Mouse (Mus musculus) limb, embryonic 15.5 days (tissue): ENCODE data around the gene Prdx5. TPM values are rescaled to one million over a fixed set of nuclear protein-coding genes. Genes with fewer than 3 reads are reported as not detected.
A peak's percentile ranks its signal among the peaks of the same experiment; 100 is the strongest.
"Not testable (repeated sequence)": the region's sequence is repeated elsewhere in the genome, so short reads cannot be mapped to it uniquely, and the experiment has no call there.

Source experiments
- ATAC-seq: fragments of 200-750 bp; cut with Nextera tagmentation; 2 replicates; pipeline ENCODE4 v1.8.0; 2017; ENCODE audit warnings: low read depth, moderate TSS enrichment; ENCODE audit not compliant: insufficient number of reproducible peaks, low FRiP score, low TSS enrichment
- H3K27ac ChIP-seq: fragments of 300-500 bp; sonication (generic); 2 replicates; pipeline ENCODE4 v1.5.1; 2015; ENCODE audit warnings: moderate library complexity, mild to moderate bottlenecking, inconsistent platforms
- H3K27me3 ChIP-seq: fragments of 300-500 bp; sonication (generic); 2 replicates; pipeline ENCODE4 v1.6.1; 2015; ENCODE audit warnings: inconsistent platforms
- H3K36me3 ChIP-seq: fragments of 300-500 bp; sonication (generic); 2 replicates; pipeline ENCODE4 v1.6.1; 2015; ENCODE audit warnings: inconsistent platforms
- H3K4me1 ChIP-seq: fragments of 300-500 bp; sonication (generic); 2 replicates; pipeline ENCODE4 v1.6.1; 2015; ENCODE audit warnings: inconsistent platforms
- H3K4me2 ChIP-seq: fragments of 300-500 bp; sonication (generic); 2 replicates; pipeline ENCODE4 v1.6.1; 2015; ENCODE audit warnings: mild to moderate bottlenecking, inconsistent platforms
- H3K4me3 ChIP-seq: fragments of 300-500 bp; sonication (generic); 2 replicates; pipeline ENCODE4 v1.5.1; 2015; ENCODE audit warnings: mild to moderate bottlenecking, inconsistent platforms
- H3K9ac ChIP-seq: fragments of 300-500 bp; sonication (generic); 2 replicates; pipeline ENCODE4 v1.6.1; 2015; ENCODE audit warnings: inconsistent platforms
- H3K9me3 ChIP-seq: fragments of 300-500 bp; sonication (generic); 2 replicates; pipeline ENCODE4 v1.6.1; 2016; ENCODE audit warnings: inconsistent platforms
- WGBS: fragments of 180-500 bp; shearing (Covaris S2); methylation state at CpG from one replicate; pipeline ENCODE4 v1.1.7; 2015; 5-methylcytosine and 5-hydroxymethylcytosine counted together
- polyA plus RNA-seq: library from polyadenylated mRNA; unstranded; fragments of >200 nt; fragmentation: Nextera tagmentation; extraction: Ambion mirVana; gene quantifications from 2 replicates; pipeline ENCODE4 v1.2.1, GENCODE M21; 2015

The Prdx5 gene
- polyA plus RNA-seq, 1 experiment from 2014 or later = 349 TPM

DNA sequence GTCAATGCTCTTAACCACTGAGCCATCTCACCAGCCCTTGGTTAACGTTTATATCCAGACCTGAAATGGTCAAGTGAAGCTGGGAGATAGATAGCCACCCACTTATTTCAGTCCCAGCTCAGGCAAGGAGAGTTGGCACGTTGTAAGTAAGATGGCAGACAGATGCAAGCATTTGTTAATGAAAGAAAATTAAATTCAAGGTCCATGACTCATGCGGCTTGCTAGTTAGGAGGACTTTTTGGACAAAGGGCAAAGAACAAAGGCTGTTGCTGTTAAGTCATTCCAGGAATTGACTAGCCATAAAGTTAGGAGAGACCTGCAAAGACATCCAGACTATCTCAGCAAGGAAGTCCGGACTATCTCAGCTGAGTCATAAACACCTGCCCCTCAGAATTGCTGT is 10.3 kb downstream of the Prdx5 start:
- Histone ChIP-seq H3K36me3 (peaks cover 7% of the 10 kb centered on the region; the same call in 1 of the 2 replicates), H3K4me1 (0 out of 2 replicates have a peak, but pooled peaks cover under 1% of the 10 kb centered on the region), H3K9ac (no peak overlapping the region), H3K27me3 (no peaks in the 10 kb centered on the region), H3K9me3 (no peaks in the 10 kb centered on the region), H3K27ac (no peak overlapping the region), H3K4me3 (no peak overlapping the region), H3K4me2 (no peak overlapping the region)
- ATAC-seq = no peak
- WGBS = 82% methylated on average over 4 of the region's 4 CpGs

DNA sequence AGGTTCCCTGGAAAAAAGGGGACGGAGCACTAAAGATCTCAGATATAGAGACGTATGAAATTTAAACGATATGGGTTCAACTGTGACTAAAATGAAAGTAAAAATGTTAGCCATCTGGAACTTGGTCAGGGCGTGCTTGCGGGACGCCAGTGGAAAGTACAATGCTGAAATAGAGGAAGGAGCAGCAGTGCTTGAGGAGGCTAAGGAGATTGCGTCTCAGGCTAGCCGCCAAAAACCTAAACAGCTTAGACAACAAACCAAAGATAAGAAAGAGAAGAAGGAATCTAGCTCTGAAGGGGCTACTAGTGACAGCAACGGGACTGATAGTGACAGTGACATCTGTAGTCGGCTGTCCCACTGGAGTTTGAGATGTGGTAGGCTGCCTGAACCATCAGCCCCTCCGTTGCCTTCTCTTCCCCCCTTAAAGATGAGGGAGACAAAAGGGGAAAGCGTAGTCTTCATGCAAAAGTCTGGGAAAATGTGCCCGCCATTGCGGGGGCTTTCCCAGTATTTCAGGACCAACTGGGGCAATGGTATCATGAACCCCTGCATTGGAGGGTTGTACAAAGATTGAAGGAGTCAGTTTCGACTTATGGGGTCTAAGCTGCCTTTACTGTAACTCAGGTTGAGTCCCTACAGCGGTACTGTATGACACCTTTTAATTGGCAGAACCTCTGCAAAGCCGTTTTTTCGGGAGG is 14.1 kb downstream of the Prdx5 start:
- H3K36me3 ChIP-seq, H3K9ac ChIP-seq, H3K27ac ChIP-seq, ATAC-seq, H3K27me3 ChIP-seq, H3K4me1 ChIP-seq, H3K4me3 ChIP-seq, H3K9me3 ChIP-seq, H3K4me2 ChIP-seq: not testable (repeated sequence)
- 86% methylated on average over 18 of the region's 18 CpGs for WGBS

DNA sequence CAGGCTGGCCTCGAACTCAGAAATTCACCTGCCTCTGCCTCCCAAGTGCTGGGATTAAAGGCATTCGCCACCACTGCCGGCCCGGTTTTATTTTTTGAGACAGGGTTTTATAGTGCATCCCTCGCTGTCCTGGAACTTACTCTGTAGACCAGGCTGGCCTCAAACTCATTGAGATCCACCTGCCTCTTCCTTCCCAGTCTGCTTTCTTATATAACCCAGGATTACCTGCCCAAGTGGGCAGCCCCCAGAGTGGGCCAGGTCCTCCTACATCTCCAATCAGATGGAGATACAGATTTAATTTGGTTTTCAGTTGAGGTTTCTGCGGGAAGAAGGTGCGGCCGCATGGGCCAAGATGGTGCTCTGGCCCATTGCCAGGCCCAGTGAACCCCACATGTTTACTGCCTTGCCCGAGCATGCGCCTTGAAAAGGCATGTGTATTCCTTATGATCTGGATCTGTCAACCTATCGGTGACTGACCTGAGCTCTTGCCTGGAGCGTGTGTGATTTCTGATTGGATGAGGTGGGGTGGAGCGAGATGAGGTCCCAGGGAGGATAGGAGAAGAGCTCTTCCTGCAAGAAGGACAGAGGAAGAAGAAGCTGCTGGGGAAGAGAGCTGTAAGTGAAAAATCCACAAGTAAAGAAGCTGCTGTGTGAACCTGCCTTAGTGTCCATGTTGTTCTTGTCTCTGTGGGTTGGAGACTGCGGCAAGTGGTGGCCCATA is 16.0 kb downstream of the Prdx5 start:
- Histone ChIP-seq H3K4me2 (no peak overlapping the region), H3K9me3 (no peaks in the 10 kb centered on the region), H3K36me3 (no peaks in the 10 kb centered on the region), H3K27me3 (no peaks in the 10 kb centered on the region), H3K9ac (no peak overlapping the region), H3K4me1 (no peaks in the 10 kb centered on the region; the same call in 1 of the 2 replicates), H3K4me3 (no peak overlapping the region), H3K27ac (no peak overlapping the region)
- 92% methylated on average over 14 of the region's 14 CpGs for WGBS
- ATAC-seq = no peak

DNA sequence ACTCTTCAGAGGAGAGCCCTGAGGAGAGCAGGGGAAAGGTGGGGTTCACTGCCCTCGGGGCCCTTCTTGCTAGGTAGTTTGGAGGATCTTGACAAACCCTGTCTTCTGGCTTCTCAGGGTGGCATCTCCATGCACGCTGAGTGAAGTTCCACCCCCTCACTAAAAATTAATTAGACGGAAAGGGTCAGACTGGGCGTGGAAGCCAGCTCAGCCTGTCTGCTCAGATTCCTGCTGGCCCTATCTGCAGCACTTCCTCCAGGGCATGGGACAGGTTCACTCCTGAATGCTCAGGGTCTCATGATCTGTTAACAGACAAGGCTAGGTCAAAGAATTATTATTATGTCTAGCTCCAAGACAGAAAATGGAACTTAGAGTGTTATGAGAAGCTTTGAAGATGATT is 17.4 kb downstream of the Prdx5 start:
- no peaks in the 10 kb centered on the region for H3K36me3 ChIP-seq
- H3K4me1 ChIP-seq = no peaks in the 10 kb centered on the region; the same call in 1 of the 2 replicates
- H3K9me3 ChIP-seq = no peaks in the 10 kb centered on the region
- H3K4me3 ChIP-seq = no peak overlapping the region
- no peak overlapping the region for H3K27ac ChIP-seq
- H3K4me2 ChIP-seq = no peak overlapping the region
- H3K9ac ChIP-seq = no peak overlapping the region
- WGBS = 40% methylated on average over 4 of the region's 4 CpGs
- no peak for ATAC-seq
- no peaks in the 10 kb centered on the region for H3K27me3 ChIP-seq

DNA sequence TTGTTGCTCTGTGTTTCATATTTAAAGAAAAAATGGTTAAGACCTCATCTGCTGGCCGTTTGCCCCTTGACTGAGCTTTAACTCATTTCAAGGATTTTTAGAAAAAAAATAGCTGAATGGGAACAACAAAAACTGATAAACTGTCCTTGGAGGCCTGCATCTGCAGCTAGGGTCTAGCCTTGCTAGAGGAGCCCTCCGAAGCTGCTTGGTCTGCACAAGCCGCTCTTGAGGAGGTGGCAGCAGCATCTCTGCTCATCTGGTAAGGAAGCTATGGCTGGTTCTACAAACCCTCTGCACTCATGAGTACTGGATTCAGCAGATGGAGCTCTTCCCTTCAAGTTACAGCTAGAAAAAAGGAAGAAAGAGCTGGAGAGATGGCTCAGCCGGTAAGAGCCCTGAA is 31.9 kb downstream of the Prdx5 start:
- Histone ChIP-seq H3K27ac (no peak overlapping the region), H3K4me2 (no peak overlapping the region), H3K4me3 (no peak overlapping the region), H3K4me1 (no peaks in the 10 kb centered on the region), H3K27me3 (no peaks in the 10 kb centered on the region), H3K9ac (no peak overlapping the region), H3K9me3 (no peaks in the 10 kb centered on the region), H3K36me3 (no peaks in the 10 kb centered on the region)
- no peak for ATAC-seq
- 86% methylated on average over 4 of the region's 4 CpGs for WGBS

DNA sequence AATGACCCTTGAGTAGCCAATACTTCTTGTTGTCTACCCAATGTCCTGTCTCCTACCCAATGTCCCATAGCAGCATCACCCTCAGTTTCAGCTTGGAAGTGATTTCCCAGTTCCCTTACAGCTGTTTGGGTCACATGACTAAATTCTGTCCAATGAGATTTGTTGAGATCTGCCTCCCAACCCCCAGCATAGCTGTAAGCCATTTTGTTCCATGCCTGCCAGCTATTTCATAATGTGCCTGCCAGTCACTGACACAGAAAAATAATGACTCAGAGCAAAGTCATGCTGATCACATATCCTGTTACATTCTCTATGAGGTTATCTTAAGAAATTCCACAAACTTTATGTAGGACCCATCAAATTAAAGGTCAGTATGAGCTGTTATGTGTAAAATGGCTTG is 33.1 kb downstream of the Prdx5 start:
- Histone ChIP-seq H3K9me3 (no peaks in the 10 kb centered on the region), H3K27ac (no peak overlapping the region), H3K27me3 (no peaks in the 10 kb centered on the region), H3K36me3 (no peaks in the 10 kb centered on the region), H3K9ac (no peak overlapping the region), H3K4me1 (no peaks in the 10 kb centered on the region), H3K4me2 (no peak overlapping the region), H3K4me3 (no peak overlapping the region)
- ATAC-seq = no peak

DNA sequence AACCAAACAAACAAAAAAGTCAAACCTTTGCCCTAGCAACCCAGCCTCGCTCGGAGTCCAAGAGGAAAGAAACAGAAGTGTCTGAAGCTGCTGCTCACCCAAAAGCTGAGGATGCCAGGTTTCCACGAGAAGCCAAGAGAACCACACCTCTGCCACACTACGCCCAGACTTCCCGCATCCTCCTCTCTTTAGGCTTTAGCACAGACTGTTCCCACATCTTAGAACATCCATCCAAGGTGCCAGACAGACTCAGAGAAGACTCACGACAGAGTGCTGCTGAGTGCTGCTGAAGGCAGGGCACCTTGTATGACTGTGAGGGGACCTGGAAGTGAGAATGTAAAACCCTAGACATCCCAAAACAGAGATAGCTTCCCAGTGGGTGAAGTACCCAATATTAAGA is 34.1 kb downstream of the Prdx5 start:
- no peaks in the 10 kb centered on the region for H3K4me1 ChIP-seq
- 80% methylated on average over 6 of the region's 6 CpGs for WGBS
- no peak overlapping the region for H3K4me3 ChIP-seq
- no peak overlapping the region for H3K4me2 ChIP-seq
- no peak overlapping the region for H3K27ac ChIP-seq
- no peaks in the 10 kb centered on the region for H3K36me3 ChIP-seq
- H3K27me3 ChIP-seq = no peaks in the 10 kb centered on the region
- no peak for ATAC-seq
- H3K9me3 ChIP-seq = no peaks in the 10 kb centered on the region
- no peak overlapping the region for H3K9ac ChIP-seq

DNA sequence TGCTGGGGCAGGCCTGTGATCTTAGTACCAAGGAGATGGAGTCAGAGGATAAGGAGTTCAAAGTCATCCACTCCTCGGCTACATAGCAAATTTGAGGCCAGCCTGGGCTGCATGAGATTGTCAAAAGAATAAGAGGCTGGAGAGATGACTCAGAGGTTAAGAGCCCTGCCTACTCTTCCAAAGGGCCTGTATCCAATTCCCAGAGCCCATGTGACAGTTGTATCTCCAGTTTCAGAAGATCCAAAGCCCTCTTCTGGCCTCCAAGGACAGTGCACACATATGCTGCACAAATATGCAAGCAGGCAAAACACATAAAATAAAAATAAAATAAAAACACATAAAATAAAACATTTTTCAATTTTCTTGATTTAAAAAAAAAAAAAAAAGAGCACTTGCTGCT is 35.6 kb downstream of the Prdx5 start:
- ATAC-seq = no peak
- 76% methylated on average over 1 of the region's 1 CpGs for WGBS

DNA sequence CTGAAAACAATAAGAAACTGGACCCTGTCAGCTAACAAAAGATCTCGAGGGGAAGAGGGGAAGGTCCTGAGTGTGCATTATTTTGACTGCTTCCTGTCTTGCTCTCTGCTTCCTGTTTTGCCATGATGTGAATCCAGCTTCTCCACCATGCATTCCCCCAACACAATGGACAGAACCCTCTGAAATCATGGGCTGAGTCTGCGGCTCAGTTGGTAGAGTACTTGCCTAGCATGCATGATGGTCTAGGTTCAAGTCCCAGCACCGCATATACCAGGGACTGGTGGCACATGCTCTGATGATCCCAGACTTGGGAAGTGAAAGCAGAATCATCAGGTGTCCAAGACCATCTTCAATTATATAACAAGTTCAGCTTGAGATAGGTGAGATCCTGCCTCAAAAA is 37.2 kb downstream of the Prdx5 start:
- H3K4me2 ChIP-seq = no peak overlapping the region
- 76% methylated on average over 3 of the region's 3 CpGs for WGBS
- H3K27ac ChIP-seq = no peak overlapping the region
- no peaks in the 10 kb centered on the region for H3K36me3 ChIP-seq
- no peak overlapping the region for H3K4me3 ChIP-seq
- H3K27me3 ChIP-seq = no peaks in the 10 kb centered on the region
- no peak overlapping the region for H3K9ac ChIP-seq
- H3K4me1 ChIP-seq = 0 out of 2 replicates have a peak, but pooled peaks cover 3% of the 10 kb centered on the region
- no peak for ATAC-seq
- H3K9me3 ChIP-seq = no peaks in the 10 kb centered on the region

More for the DNA sequence above, 35.6 kb downstream of the Prdx5 start:
- Histone ChIP-seq H3K4me3 (no peak overlapping the region), H3K9ac (no peak overlapping the region), H3K4me2 (no peak overlapping the region), H3K27ac (no peak overlapping the region), H3K9me3 (no peaks in the 10 kb centered on the region), H3K27me3 (no peaks in the 10 kb centered on the region), H3K36me3 (no peaks in the 10 kb centered on the region), H3K4me1 (0 out of 2 replicates have a peak, but pooled peaks cover 3% of the 10 kb centered on the region)

DNA sequence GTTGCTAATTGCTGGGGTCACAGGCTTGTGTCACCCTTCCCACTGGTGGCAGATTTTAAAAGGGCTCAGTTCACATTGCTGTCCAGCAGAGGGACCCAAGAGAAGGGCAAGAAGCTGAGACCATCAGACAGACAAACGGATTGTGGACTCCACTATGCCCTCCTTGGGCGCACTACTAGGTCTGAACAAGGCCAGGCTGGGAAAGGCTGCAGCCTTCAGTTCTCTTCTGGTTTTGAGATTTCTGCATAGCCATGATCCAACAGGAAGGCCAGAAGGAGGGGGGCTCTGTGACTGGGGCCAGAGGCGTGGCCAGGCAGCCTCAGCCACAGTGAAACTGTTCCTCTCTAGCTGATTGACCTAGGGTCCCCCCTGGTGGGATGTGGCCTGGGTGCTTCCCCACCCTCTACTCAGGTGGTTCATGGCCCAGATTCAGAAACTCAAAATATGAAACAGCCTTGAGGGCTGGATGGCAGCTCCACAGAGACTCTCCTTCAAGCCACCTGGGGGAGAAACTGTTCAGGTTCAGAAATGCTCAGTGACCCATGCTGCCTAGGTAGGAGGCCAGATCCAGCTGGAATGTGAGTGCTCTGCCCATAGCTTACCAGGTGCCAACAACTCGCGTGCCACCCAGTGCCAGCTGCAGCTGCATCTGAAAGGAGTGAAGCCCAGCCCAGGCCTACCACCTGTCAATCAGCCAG is 38.2 kb downstream of the Prdx5 start:
- Histone ChIP-seq H3K36me3 (no peaks in the 10 kb centered on the region), H3K27ac (no peak overlapping the region), H3K9me3 (no peaks in the 10 kb centered on the region), H3K4me1 (0 out of 2 replicates have a peak, but pooled peaks cover 3% of the 10 kb centered on the region), H3K9ac (no peak overlapping the region), H3K27me3 (no peaks in the 10 kb centered on the region), H3K4me3 (no peak overlapping the region), H3K4me2 (no peak overlapping the region)
- 59% methylated on average over 5 of the region's 5 CpGs for WGBS
- no peak for ATAC-seq

DNA sequence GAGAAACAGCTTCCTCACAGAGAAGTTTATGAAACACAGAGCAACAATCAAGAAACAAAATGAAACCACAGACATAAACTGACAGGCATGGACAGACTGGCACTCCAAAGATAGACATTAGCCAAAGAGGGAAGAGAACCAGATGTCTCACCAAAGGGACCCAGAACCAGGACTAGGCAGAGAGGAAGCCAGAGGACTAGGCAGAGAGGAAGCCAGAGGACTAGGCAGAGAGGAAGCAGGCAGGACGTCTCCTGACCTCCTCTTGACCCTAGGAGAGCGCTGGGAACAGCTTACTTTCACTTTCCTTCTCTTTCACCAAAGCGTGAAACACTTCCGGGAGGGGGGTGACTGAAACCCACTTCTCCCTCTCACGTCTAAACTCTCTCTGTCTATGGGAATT is 40.6 kb downstream of the Prdx5 start:
- Histone ChIP-seq H3K4me1 (0 out of 2 replicates have a peak, but pooled peaks cover 3% of the 10 kb centered on the region), H3K9me3 (no peaks in the 10 kb centered on the region), H3K4me3 (0 out of 2 replicates have a peak overlapping the region, but pooled peaks have one; percentile 7), H3K27ac (no peak overlapping the region), H3K9ac (no peak overlapping the region), H3K27me3 (no peaks in the 10 kb centered on the region), H3K4me2 (peak overlapping the region; percentile 27; the same call in 1 of the 2 replicates), H3K36me3 (no peaks in the 10 kb centered on the region)
- WGBS = 3% methylated on average over 5 of the region's 5 CpGs
- no peak for ATAC-seq

DNA sequence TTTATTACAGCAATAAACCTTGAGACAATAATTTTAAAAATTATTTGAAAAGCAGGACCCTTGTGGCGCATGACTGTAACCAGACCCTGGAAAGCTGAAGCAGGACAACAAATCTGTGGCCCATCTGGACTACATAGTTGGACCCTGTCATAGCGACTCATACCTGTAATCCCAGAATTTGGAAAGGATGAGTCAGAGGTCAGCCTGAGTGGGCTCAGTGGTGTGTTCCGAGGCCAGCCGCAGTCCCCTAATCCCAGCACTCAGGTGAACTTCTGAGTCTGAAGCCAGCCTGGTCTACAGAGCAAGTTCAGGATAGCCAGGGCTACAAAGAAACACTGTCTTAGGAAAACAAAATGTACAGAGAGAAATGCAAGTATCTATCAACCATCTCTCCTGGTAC is 48.5 kb downstream of the Prdx5 start:
- ATAC-seq = no peak
- Histone ChIP-seq H3K4me3 (no peak overlapping the region), H3K27ac (no peak overlapping the region), H3K9ac (no peak overlapping the region), H3K27me3 (no peaks in the 10 kb centered on the region), H3K4me2 (no peak overlapping the region), H3K36me3 (no peaks in the 10 kb centered on the region), H3K4me1 (no peaks in the 10 kb centered on the region), H3K9me3 (no peaks in the 10 kb centered on the region)
- WGBS = 84% methylated on average over 4 of the region's 4 CpGs
